Mouse (Mus musculus): ENCODE measurements around the gene Mfsd4b5.

GRCm38 (mm10) chr10:40030716-40031115 is 44.3 kb upstream of the Mfsd4b5 start:
- TF ChIP-seq CTCF (conservative IDR thresholded peaks at IDR 0.05; ENCODE audit: insufficient read depth, insufficient read length, low read depth, low read length) (no peak), POLR2A (IDR thresholded peaks at IDR 0.05; ENCODE audit: low read depth, low read length) (no peak)

Data from kidney, adult 2 months (tissue).